Mouse (Mus musculus): Measurements from ENCODE around the gene Kcnip4.

Kcnip4 gene

GRCm38 (mm10) chr5:48371890-48372766 is 1152.6 kb downstream of the Kcnip4 start:
- peak; percentile 95 to 97 for DNase-seq

- no peak for DNase-seq
These were observed 1175.4 kb downstream of the Kcnip4 start for GRCm38 (mm10) chr5:48349309-48349708.

GRCm38 (mm10) chr5:48345983-48346648 is 1178.6 kb downstream of the Kcnip4 start:
- no peak for DNase-seq

GRCm38 (mm10) chr5:48345095-48345982 is 1179.4 kb downstream of the Kcnip4 start:
- DNase-seq, result peak in 1 of 2 experiments; percentile 23

GRCm38 (mm10) chr5:48340808-48341433 is 1183.8 kb downstream of the Kcnip4 start:
- no peak for DNase-seq
